Mouse (Mus musculus): ENCODE data around the gene Kcnq2. TPM values are rescaled to one million over a fixed set of nuclear protein-coding genes. Genes with fewer than 3 reads are reported as not detected.

Gene Kcnq2
- polyA plus RNA-seq, 1 experiment from 2014 or later, result 1.3 TPM

DNA sequence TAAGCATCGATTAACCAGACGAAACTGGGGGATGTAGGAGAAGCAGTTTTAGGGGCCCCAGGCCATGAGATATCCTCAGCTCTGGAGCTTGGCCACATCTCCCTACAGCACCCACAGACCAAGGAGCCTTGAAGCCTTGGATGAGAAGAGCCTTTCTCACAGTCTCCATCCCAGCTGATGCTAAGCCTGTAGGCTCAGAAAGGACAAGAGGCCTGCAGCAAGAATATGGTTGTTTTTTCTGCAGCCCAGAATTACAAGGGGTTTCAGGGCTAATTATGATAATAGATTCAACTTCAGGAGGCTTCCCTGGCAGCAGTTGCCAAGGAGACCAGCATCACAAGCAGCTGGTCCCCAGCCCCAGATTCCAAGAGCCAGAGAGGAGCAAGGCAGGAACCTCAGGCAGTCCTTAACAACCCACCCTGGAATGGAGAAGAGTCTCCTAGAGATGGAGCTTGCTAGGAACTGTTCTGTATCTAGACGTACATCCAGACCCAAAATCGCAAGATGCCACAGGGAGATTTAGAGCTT, 14.1 kb downstream of the Kcnq2 start:
- no peak for ATAC-seq
- Histone ChIP-seq H3K27me3 (replicated peaks) (peaks cover 10% of the 10 kb centered on the region), H3K9me3 (no peaks in the 10 kb centered on the region), H3K36me3 (no peaks in the 10 kb centered on the region), H3K4me3 (replicated peaks) (no peak overlapping the region), H3K4me2 (replicated peaks) (no peak overlapping the region), H3K27ac (no peak overlapping the region), H3K9ac (no peak overlapping the region), H3K4me1 (replicated peaks) (no peaks in the 10 kb centered on the region)
- WGBS, result 86% methylated on average over 4 of the region's 4 CpGs

DNA sequence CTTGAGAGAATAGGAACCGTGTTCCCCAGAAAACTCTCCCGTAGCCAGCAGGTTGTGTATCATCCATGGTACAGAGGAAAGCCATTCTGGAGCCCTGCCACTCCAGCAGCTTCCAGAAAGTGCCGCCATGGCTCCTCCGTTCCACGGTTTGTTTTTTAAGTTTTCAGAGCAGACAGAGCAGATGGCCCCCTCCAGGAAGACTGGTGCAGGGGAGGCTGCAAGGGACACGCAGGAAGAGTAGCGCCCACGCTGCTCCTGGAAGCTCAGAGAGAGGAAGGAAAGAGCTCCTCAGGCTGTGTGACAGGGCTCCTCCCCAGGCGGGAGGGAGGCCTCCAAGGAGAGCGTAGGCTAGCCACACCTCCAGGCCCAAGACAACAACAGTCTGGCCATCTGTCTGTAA, 15.1 kb downstream of the Kcnq2 start:
- H3K27me3 ChIP-seq (replicated peaks), result peaks cover 10% of the 10 kb centered on the region; the same call in 1 of the 2 replicates
- H3K4me3 ChIP-seq (replicated peaks), result no peak overlapping the region
- H3K9me3 ChIP-seq, result no peaks in the 10 kb centered on the region
- 26% methylated on average over 10 of the region's 10 CpGs for WGBS
- H3K9ac ChIP-seq, result no peak overlapping the region
- no peak for ATAC-seq
- no peaks in the 10 kb centered on the region for H3K36me3 ChIP-seq
- H3K4me1 ChIP-seq (replicated peaks), result no peaks in the 10 kb centered on the region
- no peak overlapping the region for H3K4me2 ChIP-seq (replicated peaks)
- H3K27ac ChIP-seq, result no peak overlapping the region

DNA sequence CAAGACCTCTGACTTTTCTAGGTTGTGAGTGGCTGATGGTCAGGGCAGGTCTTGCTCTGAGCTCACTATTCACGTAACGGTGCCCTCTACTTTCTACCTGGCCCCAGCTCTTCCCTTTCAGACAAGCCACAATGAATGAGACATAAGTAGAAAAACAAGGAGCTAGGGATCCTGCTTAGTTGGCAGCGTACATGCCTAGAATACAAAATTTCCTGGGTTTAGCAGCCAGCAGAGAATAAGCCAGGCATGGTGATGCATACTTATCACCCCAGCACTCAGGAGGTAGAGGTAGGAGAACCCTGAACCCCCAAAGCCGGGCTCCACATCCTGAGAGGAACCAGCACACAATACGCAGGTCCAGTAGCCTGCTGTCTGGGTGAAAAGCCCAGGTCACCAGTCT, 18.7 kb downstream of the Kcnq2 start:
- no peak overlapping the region for H3K9ac ChIP-seq
- H3K4me1 ChIP-seq (replicated peaks), result no peaks in the 10 kb centered on the region
- no peak overlapping the region for H3K4me2 ChIP-seq (replicated peaks)
- H3K9me3 ChIP-seq, result no peaks in the 10 kb centered on the region
- no peaks in the 10 kb centered on the region for H3K36me3 ChIP-seq
- no peak overlapping the region for H3K4me3 ChIP-seq (replicated peaks)
- no peak overlapping the region for H3K27ac ChIP-seq
- peaks cover 10% of the 10 kb centered on the region; the same call in 1 of the 2 replicates for H3K27me3 ChIP-seq (replicated peaks)
- WGBS, result 81% methylated on average over 5 of the region's 5 CpGs
- no peak for ATAC-seq

DNA sequence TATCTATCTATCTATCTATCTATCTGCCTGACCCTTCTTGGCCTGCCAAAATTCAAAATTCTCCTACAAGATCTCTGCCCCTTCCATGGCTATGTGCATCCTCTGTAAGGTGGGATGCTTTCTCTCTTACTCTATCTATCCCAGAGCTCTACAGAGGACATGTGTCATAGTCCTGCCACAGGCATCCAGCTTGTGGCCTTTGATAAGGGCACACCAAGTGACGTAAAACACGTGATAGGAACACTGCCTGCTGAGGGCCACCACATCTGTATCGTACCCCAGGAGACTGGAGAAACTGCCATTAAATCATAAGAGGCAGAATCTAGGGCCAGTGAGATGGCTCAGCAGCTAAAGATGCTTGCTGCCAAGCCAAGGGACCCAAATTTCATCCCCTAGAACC, 19.7 kb downstream of the Kcnq2 start:
- H3K4me1 ChIP-seq (replicated peaks), result no peaks in the 10 kb centered on the region
- no peaks in the 10 kb centered on the region for H3K9me3 ChIP-seq
- H3K4me3 ChIP-seq (replicated peaks), result no peak overlapping the region
- H3K9ac ChIP-seq, result no peak overlapping the region
- no peak for ATAC-seq
- 83% methylated on average over 3 of the region's 3 CpGs for WGBS
- H3K4me2 ChIP-seq (replicated peaks), result no peak overlapping the region
- H3K27me3 ChIP-seq (replicated peaks), result peaks cover 6% of the 10 kb centered on the region; the same call in 1 of the 2 replicates
- H3K36me3 ChIP-seq, result no peaks in the 10 kb centered on the region
- H3K27ac ChIP-seq, result no peak overlapping the region

DNA sequence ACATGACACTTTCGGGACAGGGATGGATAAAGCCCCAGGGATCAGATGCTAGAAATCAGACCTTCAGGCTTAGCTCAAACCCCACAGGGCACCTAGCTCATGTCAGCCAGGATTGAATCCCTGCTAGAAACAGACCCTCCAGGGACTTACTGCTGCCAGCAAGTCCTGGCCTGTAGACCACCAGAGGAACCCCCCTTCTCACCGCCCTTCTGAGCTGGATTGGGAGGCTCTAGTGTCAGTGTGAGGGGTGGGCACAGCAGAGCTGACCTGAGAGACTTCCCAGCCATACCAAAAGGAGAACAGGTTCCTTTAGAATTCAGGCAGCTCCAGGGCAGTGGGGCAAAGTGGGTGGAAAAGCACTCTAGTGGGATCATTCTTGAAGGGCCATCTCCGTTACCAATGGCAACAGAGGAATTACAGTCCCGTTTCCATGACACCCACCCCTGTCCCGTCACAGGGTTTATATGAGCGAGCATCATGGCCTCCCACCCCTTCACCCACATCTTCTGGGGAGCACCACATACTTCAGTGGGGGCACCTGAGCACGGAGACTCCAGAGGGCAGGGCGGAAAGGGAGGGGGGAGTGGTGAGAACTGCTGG, 21.2 kb downstream of the Kcnq2 start:
- no peak for ATAC-seq
- Histone ChIP-seq H3K4me1 (replicated peaks) (no peaks in the 10 kb centered on the region), H3K4me3 (replicated peaks) (no peak overlapping the region), H3K4me2 (replicated peaks) (no peak overlapping the region), H3K27me3 (replicated peaks) (0 out of 2 replicates have a peak, but pooled peaks cover 3% of the 10 kb centered on the region), H3K9me3 (no peaks in the 10 kb centered on the region), H3K36me3 (no peaks in the 10 kb centered on the region), H3K9ac (no peak overlapping the region), H3K27ac (no peak overlapping the region)
- 73% methylated on average over 8 of the region's 8 CpGs for WGBS

DNA sequence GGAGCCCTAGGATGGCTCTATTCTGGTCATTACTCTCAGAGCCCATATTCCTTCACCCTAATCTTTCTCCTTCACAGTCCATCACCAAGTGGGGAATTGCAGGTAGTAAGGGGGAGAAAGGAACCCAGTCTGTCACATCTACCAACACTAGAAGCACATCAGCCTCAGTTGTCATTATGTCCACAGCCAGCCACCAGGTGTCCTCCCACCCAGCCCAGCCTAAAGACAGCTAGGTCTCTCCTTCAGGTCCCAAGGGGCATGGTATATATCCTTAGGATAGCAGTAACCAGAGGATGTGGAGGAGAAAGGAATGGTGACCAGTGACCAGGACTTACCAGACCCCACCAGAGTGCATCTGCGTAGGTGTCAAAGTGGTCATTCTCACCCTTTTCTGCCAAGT, 23.4 kb downstream of the Kcnq2 start:
- WGBS, result 100% methylated on average over 1 of the region's 1 CpGs

DNA sequence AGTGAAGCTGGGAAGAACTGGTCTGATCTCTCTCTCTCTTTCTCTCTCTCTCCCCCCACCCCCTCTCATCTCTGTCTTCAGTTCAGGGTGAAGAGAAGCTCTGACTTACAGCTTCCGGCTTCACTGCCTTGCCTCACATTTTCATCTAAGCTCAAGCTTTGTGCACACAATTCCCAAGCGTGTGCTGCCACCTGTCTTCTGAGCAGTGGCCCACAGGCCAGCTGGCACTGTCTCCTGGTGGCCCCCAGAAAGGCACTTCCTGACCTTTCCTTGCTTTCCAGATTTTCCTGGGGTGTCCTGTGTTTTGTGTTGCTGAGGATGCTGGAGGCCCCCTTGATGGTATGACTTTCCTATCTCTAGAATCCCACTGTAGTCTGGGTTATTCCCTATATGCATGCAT, 31.0 kb downstream of the Kcnq2 start:
- no peak for ATAC-seq
- no peak overlapping the region for H3K9ac ChIP-seq
- WGBS, result 61% methylated on average over 2 of the region's 2 CpGs
- H3K36me3 ChIP-seq, result no peaks in the 10 kb centered on the region
- H3K4me1 ChIP-seq (replicated peaks), result no peaks in the 10 kb centered on the region
- H3K4me3 ChIP-seq (replicated peaks), result no peak overlapping the region
- H3K4me2 ChIP-seq (replicated peaks), result no peak overlapping the region
- no peaks in the 10 kb centered on the region for H3K27me3 ChIP-seq (replicated peaks)
- H3K27ac ChIP-seq, result no peak overlapping the region
- H3K9me3 ChIP-seq, result no peaks in the 10 kb centered on the region

More for the DNA sequence above, 23.4 kb downstream of the Kcnq2 start:
- Histone ChIP-seq H3K27me3 (replicated peaks) (no peaks in the 10 kb centered on the region), H3K9ac (no peak overlapping the region), H3K27ac (no peak overlapping the region), H3K36me3 (no peaks in the 10 kb centered on the region), H3K9me3 (no peaks in the 10 kb centered on the region), H3K4me3 (replicated peaks) (no peak overlapping the region), H3K4me2 (replicated peaks) (no peak overlapping the region), H3K4me1 (replicated peaks) (no peaks in the 10 kb centered on the region)
- ATAC-seq, result no peak

DNA sequence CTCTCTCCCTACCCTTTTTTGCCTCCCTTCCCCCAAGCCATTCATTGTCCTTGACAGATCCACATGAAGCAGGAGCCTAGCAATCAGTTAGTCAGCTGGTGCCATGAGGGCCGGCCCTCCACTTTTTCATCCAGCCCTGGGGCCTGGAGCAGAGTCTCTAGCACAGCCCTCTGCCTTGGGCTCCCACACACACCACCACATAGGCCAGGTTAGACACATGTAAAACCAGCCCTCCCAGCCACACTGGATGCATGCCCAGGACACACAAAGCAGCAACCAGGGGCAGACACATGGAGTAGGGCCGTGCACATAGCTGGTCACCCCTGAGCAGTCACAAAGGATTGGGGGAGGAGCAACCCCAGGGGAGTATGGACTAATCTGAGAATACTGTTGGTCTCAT, 32.9 kb downstream of the Kcnq2 start:
- Histone ChIP-seq H3K4me3 (replicated peaks) (no peak overlapping the region), H3K9ac (no peak overlapping the region), H3K36me3 (no peaks in the 10 kb centered on the region), H3K27me3 (replicated peaks) (no peaks in the 10 kb centered on the region), H3K4me1 (replicated peaks) (no peaks in the 10 kb centered on the region), H3K4me2 (replicated peaks) (no peak overlapping the region), H3K9me3 (no peaks in the 10 kb centered on the region), H3K27ac (no peak overlapping the region)
- no peak for ATAC-seq
- WGBS, result 35% methylated on average over 2 of the region's 2 CpGs

DNA sequence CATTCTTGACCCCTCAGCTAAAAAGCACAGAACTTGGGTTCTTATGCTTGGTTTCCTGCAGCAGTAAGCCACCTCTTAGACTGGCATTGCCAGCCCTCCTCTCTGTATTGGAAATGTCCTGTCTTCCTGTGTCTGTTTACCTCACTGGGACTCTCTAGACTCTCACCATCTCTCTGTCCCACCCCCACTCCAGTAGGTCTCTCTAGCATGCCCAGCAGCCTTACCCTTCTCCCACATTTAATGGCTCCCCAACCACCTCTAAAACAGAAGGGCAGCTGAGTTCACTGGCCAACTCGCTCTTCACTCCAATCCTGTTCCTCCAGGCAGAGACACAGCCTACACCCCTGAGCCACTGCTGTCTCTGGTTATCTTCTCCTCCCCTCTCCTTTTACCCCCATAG, 33.5 kb downstream of the Kcnq2 start:
- no peak overlapping the region for H3K4me2 ChIP-seq (replicated peaks)
- 0 out of 2 replicates have a peak, but pooled peaks cover 3% of the 10 kb centered on the region for H3K27me3 ChIP-seq (replicated peaks)
- H3K4me3 ChIP-seq (replicated peaks), result no peak overlapping the region
- H3K27ac ChIP-seq, result no peak overlapping the region
- 64% methylated on average over 1 of the region's 1 CpGs for WGBS
- no peak for ATAC-seq
- no peaks in the 10 kb centered on the region for H3K4me1 ChIP-seq (replicated peaks)
- no peak overlapping the region for H3K9ac ChIP-seq
- H3K36me3 ChIP-seq, result no peaks in the 10 kb centered on the region
- no peaks in the 10 kb centered on the region for H3K9me3 ChIP-seq

DNA sequence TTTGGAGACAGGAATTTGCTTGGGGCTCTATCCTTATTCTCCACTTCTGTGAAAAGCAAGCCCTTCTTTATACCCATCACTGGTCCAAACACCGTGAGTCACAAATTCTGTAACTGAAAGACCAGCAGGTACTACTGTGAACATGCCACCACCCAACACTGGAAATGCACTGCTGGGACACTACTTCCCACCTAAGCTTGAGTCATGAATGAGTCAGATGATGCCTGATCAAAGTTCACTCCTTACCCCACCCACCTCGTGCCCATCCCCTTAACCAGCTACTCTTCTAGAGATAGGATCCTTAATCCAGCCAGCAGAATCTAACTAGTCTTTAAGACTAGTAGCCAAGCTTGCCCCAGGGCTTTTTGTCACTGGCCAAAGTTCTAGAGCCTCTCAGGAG, 35.0 kb downstream of the Kcnq2 start:
- no peak overlapping the region for H3K9ac ChIP-seq
- H3K36me3 ChIP-seq, result no peaks in the 10 kb centered on the region
- 0 out of 2 replicates have a peak, but pooled peaks cover 5% of the 10 kb centered on the region for H3K27me3 ChIP-seq (replicated peaks)
- no peak overlapping the region for H3K27ac ChIP-seq
- H3K4me3 ChIP-seq (replicated peaks), result no peak overlapping the region
- H3K4me2 ChIP-seq (replicated peaks), result no peak overlapping the region
- peak; percentile 82 for ATAC-seq
- no peaks in the 10 kb centered on the region for H3K9me3 ChIP-seq
- WGBS, result 66% methylated on average over 2 of the region's 2 CpGs
- H3K4me1 ChIP-seq (replicated peaks), result no peaks in the 10 kb centered on the region

DNA sequence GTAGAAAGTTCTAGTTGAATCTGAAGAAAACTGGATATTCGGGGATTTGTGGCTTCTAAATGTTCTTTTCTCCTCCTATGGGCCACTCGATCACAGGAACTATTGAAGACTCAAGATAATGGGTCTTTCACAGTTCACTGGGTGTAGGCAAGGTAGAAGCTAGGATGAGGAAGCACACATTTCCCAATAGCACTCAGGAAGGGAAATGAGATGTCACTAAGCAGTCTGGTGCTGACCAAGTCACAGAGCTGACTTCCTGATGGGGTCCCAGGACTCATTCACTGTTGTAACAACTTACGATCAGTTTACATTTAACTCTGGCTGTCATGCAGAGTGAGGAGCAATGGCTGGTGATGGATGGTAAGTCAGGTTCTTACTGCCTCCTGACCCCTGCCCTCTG, 45.0 kb downstream of the Kcnq2 start:
- no peaks in the 10 kb centered on the region for H3K4me1 ChIP-seq (replicated peaks)
- no peaks in the 10 kb centered on the region for H3K36me3 ChIP-seq
- H3K4me2 ChIP-seq (replicated peaks), result no peak overlapping the region
- H3K9me3 ChIP-seq, result no peaks in the 10 kb centered on the region
- H3K9ac ChIP-seq, result no peak overlapping the region
- H3K27me3 ChIP-seq (replicated peaks), result no peaks in the 10 kb centered on the region; the same call in 1 of the 2 replicates
- H3K4me3 ChIP-seq (replicated peaks), result no peak overlapping the region
- WGBS, result 76% methylated on average over 3 of the region's 3 CpGs
- ATAC-seq, result no peak
- H3K27ac ChIP-seq, result no peak overlapping the region

DNA sequence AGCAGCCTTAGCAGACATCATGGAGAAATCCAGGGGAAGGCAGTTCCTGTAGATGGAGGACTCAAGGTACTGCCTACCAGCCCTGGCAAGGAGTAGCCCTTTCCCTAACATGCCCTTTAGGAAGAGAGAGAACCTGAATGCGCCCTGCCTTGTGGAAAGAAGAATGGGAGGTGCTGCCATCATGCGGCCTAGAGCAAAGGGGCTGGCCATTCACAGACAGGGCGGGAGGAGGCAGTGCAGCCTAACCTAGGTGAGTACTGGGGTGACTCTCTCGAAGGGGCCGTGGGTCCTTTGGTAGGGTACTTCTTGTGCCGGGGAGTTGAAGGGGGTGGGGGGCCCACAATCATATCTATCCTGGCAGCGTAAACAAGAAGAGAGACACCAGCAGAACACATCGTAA, 50.1 kb downstream of the Kcnq2 start:
- Histone ChIP-seq H3K27ac (no peak overlapping the region), H3K36me3 (no peaks in the 10 kb centered on the region), H3K4me1 (replicated peaks) (peaks cover 8% of the 10 kb centered on the region; the same call in 1 of the 2 replicates), H3K9ac (no peak overlapping the region), H3K9me3 (no peaks in the 10 kb centered on the region), H3K27me3 (replicated peaks) (no peaks in the 10 kb centered on the region; the same call in 1 of the 2 replicates), H3K4me3 (replicated peaks) (no peak overlapping the region), H3K4me2 (replicated peaks) (no peak overlapping the region)
- ATAC-seq, result no peak
- 57% methylated on average over 8 of the region's 8 CpGs for whole genome bisulfite sequencing

DNA sequence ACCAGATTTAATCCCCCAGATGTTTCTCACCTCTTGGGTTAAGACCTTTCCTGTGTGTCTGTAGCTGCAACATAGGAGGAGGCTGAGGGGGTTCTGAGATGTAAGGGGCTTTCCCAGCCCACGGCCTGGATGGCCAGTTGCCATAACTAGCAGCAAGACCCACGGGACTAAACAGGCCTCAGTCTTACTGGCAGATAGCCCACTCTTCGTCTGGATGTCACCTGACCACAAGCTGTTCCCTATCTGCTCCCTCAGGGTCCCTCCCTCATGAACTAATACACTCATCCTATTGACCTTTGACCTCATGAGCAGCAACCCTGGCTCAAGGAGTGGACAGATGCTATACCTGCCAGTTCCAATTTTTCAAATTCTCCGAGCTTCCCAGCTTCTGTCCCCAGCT, 51.2 kb downstream of the Kcnq2 start:
- WGBS, result 49% methylated on average over 4 of the region's 4 CpGs
- H3K36me3 ChIP-seq, result no peaks in the 10 kb centered on the region
- ATAC-seq, result no peak
- no peak overlapping the region for H3K4me3 ChIP-seq (replicated peaks)
- H3K27ac ChIP-seq, result no peak overlapping the region
- H3K27me3 ChIP-seq (replicated peaks), result no peaks in the 10 kb centered on the region; the same call in 1 of the 2 replicates
- H3K4me2 ChIP-seq (replicated peaks), result no peak overlapping the region
- no peak overlapping the region for H3K9ac ChIP-seq
- H3K4me1 ChIP-seq (replicated peaks), result peaks cover 8% of the 10 kb centered on the region; the same call in 1 of the 2 replicates
- H3K9me3 ChIP-seq, result no peaks in the 10 kb centered on the region

All from intestine, embryonic 15.5 days (tissue).